Mouse (Mus musculus): Measurements from ENCODE around the gene Tbc1d8b.

Tbc1d8b gene

GRCm38 (mm10) chrX:139779401-139779800 is 94.6 kb downstream of the Tbc1d8b start:
- no peak for DNase-seq (ENCODE audit: low spot score in 2 of 2)

GRCm38 (mm10) chrX:139780988-139781387 is 96.2 kb downstream of the Tbc1d8b start:
- no peak for DNase-seq (ENCODE audit: low spot score in 2 of 2)

GRCm38 (mm10) chrX:139781563-139781962 is 96.8 kb downstream of the Tbc1d8b start:
- no peak for DNase-seq (ENCODE audit: low spot score in 2 of 2)

- DNase-seq (ENCODE audit: low spot score in 2 of 2): no peak
Measured at GRCm38 (mm10) chrX:139782278-139783044, 97.7 kb downstream of the Tbc1d8b start, which contains the start of gene Ripply1. Ripply1 (minus strand) TSS chrX:139782353.

- DNase-seq (ENCODE audit: low spot score in 2 of 2): no peak
Measured at GRCm38 (mm10) chrX:139783045-139783422, 98.2 kb downstream of the Tbc1d8b start.

GRCm38 (mm10) chrX:139785764-139786163 is 101.0 kb downstream of the Tbc1d8b start:
- DNase-seq (ENCODE audit: low spot score in 2 of 2): no peak

GRCm38 (mm10) chrX:139794072-139794845 is 109.5 kb downstream of the Tbc1d8b start:
- DNase-seq (ENCODE audit: low spot score in 2 of 2): no peak

- DNase-seq (ENCODE audit: low spot score in 2 of 2): no peak
Measured at GRCm38 (mm10) chrX:139796037-139796436, 111.2 kb downstream of the Tbc1d8b start.

- no peak for DNase-seq (ENCODE audit: low spot score in 2 of 2)
Measured at GRCm38 (mm10) chrX:139797875-139798274, 113.1 kb downstream of the Tbc1d8b start.

- no peak for DNase-seq (ENCODE audit: low spot score in 2 of 2)
Measured at GRCm38 (mm10) chrX:139799953-139800352, 115.2 kb downstream of the Tbc1d8b start.

- no peak for DNase-seq (ENCODE audit: low spot score in 2 of 2)
Measured at GRCm38 (mm10) chrX:139800406-139800878, 115.6 kb downstream of the Tbc1d8b start, which contains the start of gene Cldn2. Cldn2 (plus strand) TSS chrX:139800828.

Measured in right cerebral cortex, adult 2 months (tissue).